Mouse (Mus musculus): Measurements from ENCODE around the gene Sox21. TPM values are rescaled to one million over a fixed set of nuclear protein-coding genes. Genes with fewer than 3 reads are reported as not detected.
A peak's percentile ranks its signal among the peaks of the same experiment; 100 is the strongest.

Gene Sox21
- 0.18 and 0.24 TPM in 2 replicates for polyA plus RNA-seq (2015; fragmentation: Nextera tagmentation; extraction: Ambion mirVana)

- Histone ChIP-seq H3K9ac (ENCODE audit: low read length) (peak within 1 kb of the TSS; percentile 55), H3K27me3 (ENCODE audit: control insufficient read depth, insufficient read depth, low read depth, low read length) (peaks cover 69% of the 10 kb centered on the region), H3K4me2 (ENCODE audit: low read depth, low read length) (peak within 1 kb of the TSS; percentile 95), H3K9me3 (ENCODE audit: control insufficient read depth, low read length) (no peaks in the 10 kb centered on the region), H3K36me3 (ENCODE audit: control insufficient read depth, insufficient read depth, low read length) (no peaks in the 10 kb centered on the region), H3K4me1 (replicated peaks; ENCODE audit: control insufficient read depth, insufficient read depth, low read length) (peaks cover 22% of the 10 kb centered on the region), H3K4me3 (ENCODE audit: low read length) (peak within 1 kb of the TSS; percentile 59), H3K27ac (ENCODE audit: low read length) (no peak within 1 kb of the TSS)
- under 1% methylated on average over 33 of the region's 34 CpGs for WGBS
- peak; percentile 90 for ATAC-seq (ENCODE audit: low read depth)
Observed at GRCm38 (mm10) chr14:118236886-118237289, at the start of gene Sox21. Sox21 (minus strand) TSS chr14:118237030.

GRCm38 (mm10) chr14:118286096-118286495, 49.3 kb upstream of the Sox21 start:
- Histone ChIP-seq H3K4me1 (replicated peaks; ENCODE audit: control insufficient read depth, insufficient read depth, low read length) (no peaks in the 10 kb centered on the region), H3K27me3 (ENCODE audit: control insufficient read depth, insufficient read depth, low read depth, low read length) (no peaks in the 10 kb centered on the region), H3K4me3 (ENCODE audit: low read length) (no peak overlapping the region), H3K27ac (ENCODE audit: low read length) (no peak overlapping the region), H3K4me2 (ENCODE audit: low read depth, low read length) (no peak overlapping the region), H3K9ac (ENCODE audit: low read length) (no peak overlapping the region), H3K36me3 (ENCODE audit: control insufficient read depth, insufficient read depth, low read length) (no peaks in the 10 kb centered on the region), H3K9me3 (ENCODE audit: control insufficient read depth, low read length) (no peaks in the 10 kb centered on the region)
- WGBS, result 74% methylated on average over 2 of the region's 2 CpGs
- no peak for ATAC-seq (ENCODE audit: low read depth)

- Histone ChIP-seq H3K9ac (ENCODE audit: low read length) (no peak overlapping the region), H3K36me3 (ENCODE audit: control insufficient read depth, insufficient read depth, low read length) (no peaks in the 10 kb centered on the region), H3K27me3 (ENCODE audit: control insufficient read depth, insufficient read depth, low read depth, low read length) (no peaks in the 10 kb centered on the region), H3K4me3 (ENCODE audit: low read length) (no peak overlapping the region), H3K4me1 (replicated peaks; ENCODE audit: control insufficient read depth, insufficient read depth, low read length) (no peaks in the 10 kb centered on the region), H3K27ac (ENCODE audit: low read length) (no peak overlapping the region), H3K4me2 (ENCODE audit: low read depth, low read length) (no peak overlapping the region), H3K9me3 (ENCODE audit: control insufficient read depth, low read length) (peaks cover 11% of the 10 kb centered on the region; the same call in 1 of the 2 replicates)
- 56% methylated on average over 14 of the region's 14 CpGs for WGBS
- peak; percentile 57 for ATAC-seq (ENCODE audit: low read depth)
Observed at GRCm38 (mm10) chr14:118282917-118283316, 46.1 kb upstream of the Sox21 start.

DNA sequence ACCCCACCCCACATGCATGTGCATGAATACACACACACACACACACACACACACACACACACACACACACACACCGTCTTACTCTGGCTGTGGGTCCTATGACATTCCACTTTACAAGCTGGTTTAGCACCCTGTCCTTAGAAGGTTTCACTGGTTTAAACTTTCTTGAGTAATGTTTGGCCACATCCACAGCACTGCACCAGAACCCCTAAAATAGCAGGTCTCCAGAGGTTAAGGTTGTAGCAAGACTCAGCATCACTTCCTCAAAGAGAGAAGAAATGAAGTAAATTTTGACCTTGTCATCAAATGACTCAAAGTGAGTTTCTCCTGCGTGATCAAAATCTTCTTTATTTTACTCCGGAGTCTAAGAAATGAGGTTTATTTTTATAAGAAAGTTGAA, 45.4 kb upstream of the Sox21 start:
- no peak for ATAC-seq (ENCODE audit: low read depth)
- Histone ChIP-seq H3K4me2 (ENCODE audit: low read depth, low read length) (no peak overlapping the region), H3K9ac (ENCODE audit: low read length) (no peak overlapping the region), H3K27ac (ENCODE audit: low read length) (no peak overlapping the region), H3K4me1 (replicated peaks; ENCODE audit: control insufficient read depth, insufficient read depth, low read length) (no peaks in the 10 kb centered on the region), H3K9me3 (ENCODE audit: control insufficient read depth, low read length) (peaks cover 11% of the 10 kb centered on the region; the same call in 1 of the 2 replicates), H3K4me3 (ENCODE audit: low read length) (no peak overlapping the region), H3K27me3 (ENCODE audit: control insufficient read depth, insufficient read depth, low read depth, low read length) (no peaks in the 10 kb centered on the region), H3K36me3 (ENCODE audit: control insufficient read depth, insufficient read depth, low read length) (no peaks in the 10 kb centered on the region)
- 83% methylated on average over 3 of the region's 3 CpGs for WGBS

- H3K36me3 ChIP-seq (ENCODE audit: control insufficient read depth, insufficient read depth, low read length), result no peaks in the 10 kb centered on the region
- WGBS, result 78% methylated on average over 7 of the region's 7 CpGs
Observed at GRCm38 (mm10) chr14:118277704-118278498, 41.1 kb upstream of the Sox21 start.

DNA sequence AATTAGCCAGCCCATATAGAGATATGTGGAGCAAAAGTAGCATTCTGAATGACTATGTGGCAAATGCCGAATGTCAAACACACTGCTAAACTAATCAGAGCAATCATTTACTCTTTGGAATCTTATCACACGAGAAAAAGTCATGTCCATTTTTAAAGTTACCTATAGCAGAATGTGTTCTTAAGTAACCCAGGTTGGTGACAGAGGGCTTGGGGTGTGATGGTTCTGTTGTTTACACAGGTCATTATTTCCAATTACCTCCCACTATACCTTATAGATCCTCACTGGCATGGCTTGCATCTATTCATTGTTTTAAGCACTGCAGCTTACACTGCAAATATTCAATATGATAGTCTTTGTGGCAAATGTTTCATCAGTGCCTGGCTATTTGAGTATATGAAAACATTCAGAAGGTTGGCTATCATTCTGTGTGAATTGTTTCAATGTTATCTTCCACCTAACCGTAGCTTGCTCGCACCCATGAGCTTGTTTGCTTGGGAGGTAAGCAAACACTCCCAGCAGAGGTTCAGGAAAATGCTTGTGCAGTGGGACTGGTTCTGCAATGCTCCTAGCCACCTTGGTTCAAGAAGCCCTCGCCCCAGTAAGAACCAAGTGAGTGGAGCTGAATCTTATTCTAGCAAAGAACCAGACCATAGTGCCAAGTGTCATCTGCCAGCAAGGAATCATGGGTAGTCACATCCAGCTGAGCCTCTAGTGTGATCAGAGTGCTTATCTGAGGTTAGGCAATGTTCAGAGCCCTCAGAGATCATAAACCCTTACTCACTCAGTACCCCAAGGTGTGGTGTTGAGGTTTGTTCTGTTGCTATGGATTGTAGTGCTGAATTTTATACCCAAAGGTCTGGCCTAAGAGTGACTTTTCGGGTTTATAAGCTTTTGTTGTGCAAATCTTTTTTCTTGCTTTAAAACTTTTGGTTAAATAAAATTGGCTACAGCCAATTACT, 36.0 kb upstream of the Sox21 start:
- H3K4me3 ChIP-seq (ENCODE audit: low read length), result no peak overlapping the region
- H3K9ac ChIP-seq (ENCODE audit: low read length), result no peak overlapping the region
- 55% methylated on average over 6 of the region's 6 CpGs for WGBS
- no peak overlapping the region for H3K4me2 ChIP-seq (ENCODE audit: low read depth, low read length)
- ATAC-seq (ENCODE audit: low read depth), result no peak
- no peaks in the 10 kb centered on the region for H3K27me3 ChIP-seq (ENCODE audit: control insufficient read depth, insufficient read depth, low read depth, low read length)
- H3K4me1 ChIP-seq (replicated peaks; ENCODE audit: control insufficient read depth, insufficient read depth, low read length), result no peaks in the 10 kb centered on the region
- no peak overlapping the region for H3K27ac ChIP-seq (ENCODE audit: low read length)
- no peaks in the 10 kb centered on the region for H3K9me3 ChIP-seq (ENCODE audit: control insufficient read depth, low read length)
- no peaks in the 10 kb centered on the region for H3K36me3 ChIP-seq (ENCODE audit: control insufficient read depth, insufficient read depth, low read length)

More at GRCm38 (mm10) chr14:118277704-118278498, 41.1 kb upstream of the Sox21 start:
- peaks cover 11% of the 10 kb centered on the region; the same call in 1 of the 2 replicates for H3K9me3 ChIP-seq (ENCODE audit: control insufficient read depth, low read length)
- H3K4me2 ChIP-seq (ENCODE audit: low read depth, low read length), result no peak overlapping the region
- H3K4me1 ChIP-seq (replicated peaks; ENCODE audit: control insufficient read depth, insufficient read depth, low read length), result no peaks in the 10 kb centered on the region
- H3K4me3 ChIP-seq (ENCODE audit: low read length), result no peak overlapping the region
- ATAC-seq (ENCODE audit: low read depth), result no peak
- H3K9ac ChIP-seq (ENCODE audit: low read length), result no peak overlapping the region
- no peaks in the 10 kb centered on the region for H3K27me3 ChIP-seq (ENCODE audit: control insufficient read depth, insufficient read depth, low read depth, low read length)
- no peak overlapping the region for H3K27ac ChIP-seq (ENCODE audit: low read length)

DNA sequence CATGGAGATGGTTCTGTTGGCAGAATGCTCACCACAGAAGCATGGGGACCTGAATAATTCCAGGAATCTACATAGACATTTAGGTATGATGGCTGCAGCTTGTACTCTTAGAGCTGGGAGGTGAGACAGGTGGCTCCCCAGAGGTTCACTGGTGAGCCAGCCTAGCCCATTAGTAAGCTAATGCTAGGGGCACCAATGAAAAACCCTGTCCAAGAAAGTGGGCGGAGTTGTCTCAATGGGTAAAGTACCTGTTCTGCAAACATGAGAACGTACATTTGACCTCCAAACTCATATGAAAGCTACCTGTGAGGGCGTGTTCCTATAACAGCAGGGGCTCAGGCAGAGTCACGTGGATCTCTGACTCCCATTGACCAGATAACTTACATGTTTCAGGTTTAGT, 32.0 kb upstream of the Sox21 start:
- no peaks in the 10 kb centered on the region for H3K36me3 ChIP-seq (ENCODE audit: control insufficient read depth, insufficient read depth, low read length)
- no peak overlapping the region for H3K27ac ChIP-seq (ENCODE audit: low read length)
- no peak overlapping the region for H3K4me3 ChIP-seq (ENCODE audit: low read length)
- H3K27me3 ChIP-seq (ENCODE audit: control insufficient read depth, insufficient read depth, low read depth, low read length), result no peaks in the 10 kb centered on the region
- no peaks in the 10 kb centered on the region for H3K4me1 ChIP-seq (replicated peaks; ENCODE audit: control insufficient read depth, insufficient read depth, low read length)
- H3K4me2 ChIP-seq (ENCODE audit: low read depth, low read length), result no peak overlapping the region
- no peak overlapping the region for H3K9ac ChIP-seq (ENCODE audit: low read length)
- no peak for ATAC-seq (ENCODE audit: low read depth)
- no peaks in the 10 kb centered on the region for H3K9me3 ChIP-seq (ENCODE audit: control insufficient read depth, low read length)
- WGBS, result 64% methylated on average over 4 of the region's 4 CpGs

GRCm38 (mm10) chr14:118266660-118267059, 29.8 kb upstream of the Sox21 start, which contains the start of gene Gm9376:
Gm9376 (plus strand) TSS chr14:118266960.
- no peaks in the 10 kb centered on the region for H3K27me3 ChIP-seq (ENCODE audit: control insufficient read depth, insufficient read depth, low read depth, low read length)
- H3K4me2 ChIP-seq (ENCODE audit: low read depth, low read length), result no peak within 1 kb of the TSS
- H3K9ac ChIP-seq (ENCODE audit: low read length), result no peak within 1 kb of the TSS
- 77% methylated on average over 2 of the region's 2 CpGs for WGBS
- no peaks in the 10 kb centered on the region for H3K36me3 ChIP-seq (ENCODE audit: control insufficient read depth, insufficient read depth, low read length)
- H3K27ac ChIP-seq (ENCODE audit: low read length), result no peak within 1 kb of the TSS
- H3K9me3 ChIP-seq (ENCODE audit: control insufficient read depth, low read length), result no peaks in the 10 kb centered on the region
- H3K4me3 ChIP-seq (ENCODE audit: low read length), result no peak within 1 kb of the TSS
- H3K4me1 ChIP-seq (replicated peaks; ENCODE audit: control insufficient read depth, insufficient read depth, low read length), result no peaks in the 10 kb centered on the region
- no peak for ATAC-seq (ENCODE audit: low read depth)

- H3K27me3 ChIP-seq (ENCODE audit: control insufficient read depth, insufficient read depth, low read depth, low read length), result no peaks in the 10 kb centered on the region
- ATAC-seq (ENCODE audit: low read depth), result no peak
- no peaks in the 10 kb centered on the region for H3K9me3 ChIP-seq (ENCODE audit: control insufficient read depth, low read length)
- H3K4me1 ChIP-seq (replicated peaks; ENCODE audit: control insufficient read depth, insufficient read depth, low read length), result no peaks in the 10 kb centered on the region
- H3K4me3 ChIP-seq (ENCODE audit: low read length), result no peak overlapping the region
- 89% methylated on average over 6 of the region's 6 CpGs for whole genome bisulfite sequencing
- H3K36me3 ChIP-seq (ENCODE audit: control insufficient read depth, insufficient read depth, low read length), result no peaks in the 10 kb centered on the region
- no peak overlapping the region for H3K4me2 ChIP-seq (ENCODE audit: low read depth, low read length)
- no peak overlapping the region for H3K9ac ChIP-seq (ENCODE audit: low read length)
- no peak overlapping the region for H3K27ac ChIP-seq (ENCODE audit: low read length)
Observed at GRCm38 (mm10) chr14:118253381-118253780, 16.6 kb upstream of the Sox21 start.
